Mouse (Mus musculus): Measurements from ENCODE around the gene Arl14. TPM values are rescaled to one million over a fixed set of nuclear protein-coding genes. Genes with fewer than 3 reads are reported as not detected.
"Not testable (repeated sequence)": the region's sequence is repeated elsewhere in the genome, so short reads cannot be mapped to it uniquely, and the experiment has no call there.

Arl14 gene
- total RNA-seq, 1 experiment from 2014 or later = not detected

DNA sequence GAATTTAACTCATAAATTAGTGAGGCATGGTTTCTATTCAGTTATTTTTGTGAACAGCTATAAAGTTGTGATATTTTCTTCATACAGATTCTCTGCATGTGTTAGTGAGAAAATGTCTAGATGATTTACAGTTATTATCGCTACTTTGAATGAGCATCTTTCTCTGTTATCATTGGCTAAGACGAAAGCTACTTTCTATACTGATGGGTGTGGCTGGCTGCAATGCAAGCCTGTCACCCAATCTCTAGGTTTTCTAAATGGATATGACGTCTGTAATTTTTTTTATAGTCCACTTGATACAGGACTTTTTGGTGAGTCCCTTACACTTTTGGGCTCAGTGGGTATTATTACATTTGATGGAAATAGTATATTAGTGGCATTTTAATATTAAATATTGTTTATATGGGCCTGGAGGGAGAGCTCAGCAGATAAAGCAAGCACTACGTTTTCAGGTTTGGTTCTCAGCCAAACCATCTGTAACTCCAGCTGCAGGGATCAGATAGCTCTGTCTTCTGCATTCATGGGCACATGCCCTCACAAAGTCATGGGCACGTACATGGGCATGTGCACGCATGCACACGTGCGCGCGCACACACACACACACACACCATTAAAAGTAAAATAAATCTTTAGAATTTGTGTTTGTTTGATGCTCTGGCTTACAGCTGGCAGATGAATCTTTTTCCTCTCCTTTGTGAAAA lies 15.9 kb upstream of the Arl14 start:
- no peak for ATAC-seq (replicated peaks in 1 of 2; ENCODE audit: insufficient read depth in 1 of 2, low FRiP score in 2 of 2, low TSS enrichment in 1 of 2, low read depth in 1 of 2, poor library complexity in 2 of 2, severe bottlenecking in 2 of 2)

DNA sequence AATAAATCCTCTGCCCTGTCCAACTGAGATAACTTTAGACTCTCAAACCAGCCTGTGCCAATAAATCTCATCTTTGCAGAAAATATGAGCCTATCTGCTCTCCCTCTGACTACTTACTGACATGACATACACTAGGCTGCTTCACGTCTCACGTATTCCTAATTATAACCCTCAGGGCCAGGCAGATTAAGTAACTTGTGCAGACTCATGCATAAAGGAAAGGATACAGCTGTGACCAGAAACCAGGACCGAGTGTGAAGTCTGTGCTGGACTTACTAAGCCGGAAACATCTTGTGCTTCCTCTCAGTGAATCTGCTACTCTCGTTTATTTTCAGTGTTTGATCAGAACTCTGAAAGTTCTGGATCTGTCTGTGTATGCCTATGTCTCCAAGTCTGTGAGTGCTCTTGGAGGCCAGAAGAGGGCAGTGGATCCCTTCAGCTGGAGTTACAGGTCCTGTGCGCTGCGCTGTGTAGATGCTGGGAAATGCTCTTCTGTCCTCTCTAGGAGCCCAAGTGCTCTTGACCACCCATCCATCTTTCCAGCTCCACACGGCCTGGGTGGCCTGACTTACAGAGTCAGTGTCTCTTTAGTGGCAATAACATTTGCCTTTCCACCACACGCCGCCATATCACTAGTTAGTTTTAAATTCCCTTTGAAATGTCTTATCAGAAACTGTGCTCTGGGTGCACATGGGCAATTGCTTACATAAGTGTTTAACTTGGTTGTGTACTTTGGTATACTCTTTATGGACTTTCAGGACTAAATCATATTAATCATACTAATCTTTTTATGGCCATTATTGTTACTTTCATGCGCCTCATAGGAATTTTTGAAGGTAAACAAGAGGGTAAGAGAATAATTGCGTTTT lies 13.5 kb upstream of the Arl14 start:
- peak; percentile 71 to 77 for ATAC-seq (replicated peaks in 1 of 2; ENCODE audit: insufficient read depth in 1 of 2, low FRiP score in 2 of 2, low TSS enrichment in 1 of 2, low read depth in 1 of 2, poor library complexity in 2 of 2, severe bottlenecking in 2 of 2)

DNA sequence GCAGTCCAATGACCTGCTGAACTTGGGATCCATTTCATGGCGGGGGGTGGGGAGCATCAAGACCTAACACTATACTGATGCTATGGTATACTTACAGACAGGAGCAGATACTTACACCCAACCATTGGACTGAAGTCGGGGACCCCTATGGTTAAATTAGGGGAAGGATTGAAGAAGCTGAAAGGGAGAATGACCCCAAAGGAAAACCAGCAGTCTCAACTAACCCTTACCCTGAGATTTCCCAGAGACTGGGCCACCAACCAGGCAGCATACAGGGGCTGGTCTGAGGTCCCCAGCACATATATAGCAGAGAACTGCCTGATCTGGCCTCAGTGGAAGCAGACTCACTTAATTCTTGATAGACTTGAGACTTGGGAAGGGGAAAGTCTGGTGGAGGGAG lies 10.0 kb upstream of the Arl14 start:
- no peak for ATAC-seq (replicated peaks in 1 of 2; ENCODE audit: insufficient read depth in 1 of 2, low FRiP score in 2 of 2, low TSS enrichment in 1 of 2, low read depth in 1 of 2, poor library complexity in 2 of 2, severe bottlenecking in 2 of 2)

DNA sequence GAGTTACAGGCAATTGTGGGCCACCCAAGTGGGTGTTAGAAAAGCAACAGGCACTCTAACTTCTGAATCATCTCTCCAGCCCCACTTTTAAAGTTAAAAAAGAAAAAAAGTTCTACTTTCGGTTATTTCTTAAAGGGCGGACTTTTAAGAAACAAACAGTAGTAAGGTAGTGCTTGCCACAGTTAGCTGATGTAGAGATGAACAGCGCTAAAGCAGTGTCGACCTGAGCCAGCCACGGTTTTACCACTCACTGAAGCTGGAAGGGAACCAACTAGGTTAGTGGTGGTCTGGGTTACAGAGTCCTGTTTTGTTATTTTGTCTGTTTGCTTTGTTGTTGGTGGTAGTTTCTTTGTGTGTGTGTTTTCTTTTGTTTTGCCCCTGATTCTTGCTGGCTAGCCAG lies 8.8 kb upstream of the Arl14 start:
- no peak for ATAC-seq (replicated peaks in 1 of 2; ENCODE audit: insufficient read depth in 1 of 2, low FRiP score in 2 of 2, low TSS enrichment in 1 of 2, low read depth in 1 of 2, poor library complexity in 2 of 2, severe bottlenecking in 2 of 2)

DNA sequence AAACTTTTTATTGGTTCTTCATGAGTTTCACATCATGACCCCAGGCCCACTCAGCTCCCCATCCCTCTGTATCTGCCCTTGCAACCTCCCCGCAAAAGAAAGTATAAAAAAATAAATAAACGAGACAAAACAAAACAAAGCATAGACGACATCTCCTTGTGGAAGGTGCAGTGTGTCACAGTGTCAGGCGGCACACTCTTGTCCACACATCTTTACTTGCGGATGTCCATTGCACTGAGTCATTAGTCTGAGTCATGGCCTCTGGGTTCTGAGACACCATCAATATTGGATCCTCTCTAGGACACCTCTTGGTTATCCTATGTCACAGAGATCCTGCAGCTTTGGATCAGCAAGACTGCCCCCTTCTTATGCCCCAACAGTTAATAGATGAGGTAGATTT lies 7.7 kb upstream of the Arl14 start:
- no peak for ATAC-seq (replicated peaks in 1 of 2; ENCODE audit: insufficient read depth in 1 of 2, low FRiP score in 2 of 2, low TSS enrichment in 1 of 2, low read depth in 1 of 2, poor library complexity in 2 of 2, severe bottlenecking in 2 of 2)

DNA sequence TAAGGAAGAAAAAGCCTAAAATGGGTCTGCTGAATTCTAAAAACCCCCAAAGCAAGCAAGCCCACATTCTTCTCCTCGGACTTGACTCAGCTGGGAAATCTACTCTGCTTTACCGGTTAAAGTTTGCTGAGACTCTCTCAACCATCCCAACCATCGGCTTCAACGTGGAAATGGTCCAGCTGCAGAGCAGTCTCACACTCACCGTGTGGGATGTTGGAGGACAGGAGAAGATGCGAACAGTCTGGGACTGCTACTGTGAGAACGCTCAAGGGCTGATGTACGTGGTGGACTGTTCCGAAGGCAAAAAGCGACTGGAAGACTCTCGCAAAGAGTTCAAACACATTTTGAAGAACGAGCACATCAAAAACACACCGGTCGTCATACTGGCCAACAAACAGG lies 282 bp downstream of the Arl14 start:
- no peak for ATAC-seq (replicated peaks in 1 of 2; ENCODE audit: insufficient read depth in 1 of 2, low FRiP score in 2 of 2, low TSS enrichment in 1 of 2, low read depth in 1 of 2, poor library complexity in 2 of 2, severe bottlenecking in 2 of 2)

DNA sequence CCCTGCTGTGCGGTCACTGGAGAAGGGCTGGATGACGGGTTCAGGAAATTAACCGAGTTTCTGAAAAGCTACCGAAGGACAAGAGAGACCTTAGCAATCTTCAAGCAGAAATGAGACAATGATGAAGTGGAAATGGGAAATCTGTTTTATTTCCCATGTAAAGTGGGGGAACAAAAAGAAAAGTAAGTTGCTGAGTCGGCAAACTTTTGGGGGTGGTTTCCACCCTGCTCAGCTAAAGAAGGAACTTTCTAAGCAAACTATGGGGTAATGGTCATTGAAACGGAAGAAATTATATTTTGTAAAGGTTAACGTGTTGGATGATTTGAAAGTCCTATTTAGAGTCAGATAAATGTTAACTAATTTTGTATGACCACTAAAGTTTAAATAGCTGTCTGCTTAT lies 768 bp downstream of the Arl14 start:
- no peak for ATAC-seq (replicated peaks in 1 of 2; ENCODE audit: insufficient read depth in 1 of 2, low FRiP score in 2 of 2, low TSS enrichment in 1 of 2, low read depth in 1 of 2, poor library complexity in 2 of 2, severe bottlenecking in 2 of 2)

DNA sequence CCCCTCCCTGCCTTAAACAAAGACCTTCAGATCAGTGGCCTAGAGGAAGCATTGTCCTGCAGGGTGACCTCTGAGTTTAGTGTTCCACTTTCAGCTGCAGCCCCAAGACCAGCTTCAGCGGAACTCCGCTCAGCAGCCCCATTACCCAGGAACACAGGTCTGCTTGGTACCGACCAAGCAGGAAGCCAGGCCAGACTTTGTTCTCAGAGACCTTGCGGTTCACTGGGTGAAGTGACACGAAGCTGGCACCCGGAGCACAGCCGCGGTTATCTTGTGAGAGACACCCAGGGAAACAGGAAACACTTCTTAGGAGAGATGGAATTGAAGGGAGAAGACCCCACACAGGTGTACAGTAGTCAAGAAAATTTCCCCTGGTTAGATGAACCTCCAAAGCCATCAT lies 1.4 kb downstream of the Arl14 start:
- ATAC-seq (replicated peaks in 1 of 2; ENCODE audit: insufficient read depth in 1 of 2, low FRiP score in 2 of 2, low TSS enrichment in 1 of 2, low read depth in 1 of 2, poor library complexity in 2 of 2, severe bottlenecking in 2 of 2) = peak; percentile 78

DNA sequence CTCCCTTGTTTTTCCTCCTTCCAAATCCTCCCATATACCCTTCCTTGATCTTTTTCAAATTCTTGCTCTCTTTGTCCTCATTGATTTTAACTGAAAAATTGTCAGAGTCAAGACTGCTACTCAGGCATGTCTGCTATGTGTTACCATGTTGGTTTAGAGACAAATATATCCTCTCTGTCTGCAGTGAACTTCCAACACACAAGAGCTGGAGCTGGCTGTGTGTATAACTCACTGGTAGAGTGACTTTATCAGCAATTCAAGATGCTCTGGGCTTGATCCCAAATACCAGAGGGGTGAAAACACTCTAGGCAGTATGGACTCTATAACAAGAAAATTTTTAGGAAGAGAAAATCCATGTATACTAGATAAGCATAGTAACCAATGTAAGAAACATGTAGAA lies 2.8 kb downstream of the Arl14 start:
- ATAC-seq (replicated peaks in 1 of 2; ENCODE audit: insufficient read depth in 1 of 2, low FRiP score in 2 of 2, low TSS enrichment in 1 of 2, low read depth in 1 of 2, poor library complexity in 2 of 2, severe bottlenecking in 2 of 2) = no peak

DNA sequence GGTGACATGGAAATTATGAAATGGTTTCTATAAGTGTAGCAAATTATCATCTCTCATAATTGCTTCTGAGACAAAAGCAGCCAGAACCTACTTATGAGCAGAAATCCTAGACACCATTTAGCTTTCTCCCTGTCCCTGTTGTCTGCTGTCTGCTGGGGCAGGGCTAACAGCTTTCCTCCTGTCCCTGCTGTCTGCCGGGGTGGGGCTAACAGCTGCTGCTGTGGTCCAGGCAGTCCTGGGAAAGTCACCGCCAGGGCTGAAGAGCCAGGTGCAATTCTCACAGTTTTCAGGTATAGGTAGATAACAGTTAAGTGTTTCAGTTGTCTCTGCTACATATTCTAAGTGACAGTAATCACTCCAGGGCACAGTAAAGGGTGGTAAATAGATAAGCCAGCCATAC lies 4.3 kb downstream of the Arl14 start:
- no peak for ATAC-seq (replicated peaks in 1 of 2; ENCODE audit: insufficient read depth in 1 of 2, low FRiP score in 2 of 2, low TSS enrichment in 1 of 2, low read depth in 1 of 2, poor library complexity in 2 of 2, severe bottlenecking in 2 of 2)

DNA sequence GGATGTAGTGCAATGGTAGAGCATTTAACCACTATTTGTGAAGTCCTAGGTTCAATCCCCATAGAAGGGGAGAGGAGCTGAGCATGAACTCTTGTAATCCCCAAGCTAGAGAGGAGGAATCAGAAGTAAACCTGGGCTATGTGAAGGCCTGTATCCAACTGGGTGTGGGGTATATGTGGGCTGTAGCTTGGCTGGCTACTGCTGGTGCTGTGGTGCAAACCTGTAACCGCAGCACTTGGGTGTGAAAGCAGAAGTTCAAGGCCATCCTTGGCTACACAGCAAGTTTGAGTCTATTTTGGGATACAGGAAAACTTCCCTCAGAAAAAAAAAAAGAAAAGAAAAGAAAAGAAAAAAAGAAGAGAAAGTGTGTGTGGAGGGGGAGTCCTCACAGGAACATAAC lies 5.8 kb downstream of the Arl14 start:
- peak; percentile 55 to 58; a peak in 3 of 4 replicates for ATAC-seq (replicated peaks in 1 of 2; ENCODE audit: insufficient read depth in 1 of 2, low FRiP score in 2 of 2, low TSS enrichment in 1 of 2, low read depth in 1 of 2, poor library complexity in 2 of 2, severe bottlenecking in 2 of 2)

DNA sequence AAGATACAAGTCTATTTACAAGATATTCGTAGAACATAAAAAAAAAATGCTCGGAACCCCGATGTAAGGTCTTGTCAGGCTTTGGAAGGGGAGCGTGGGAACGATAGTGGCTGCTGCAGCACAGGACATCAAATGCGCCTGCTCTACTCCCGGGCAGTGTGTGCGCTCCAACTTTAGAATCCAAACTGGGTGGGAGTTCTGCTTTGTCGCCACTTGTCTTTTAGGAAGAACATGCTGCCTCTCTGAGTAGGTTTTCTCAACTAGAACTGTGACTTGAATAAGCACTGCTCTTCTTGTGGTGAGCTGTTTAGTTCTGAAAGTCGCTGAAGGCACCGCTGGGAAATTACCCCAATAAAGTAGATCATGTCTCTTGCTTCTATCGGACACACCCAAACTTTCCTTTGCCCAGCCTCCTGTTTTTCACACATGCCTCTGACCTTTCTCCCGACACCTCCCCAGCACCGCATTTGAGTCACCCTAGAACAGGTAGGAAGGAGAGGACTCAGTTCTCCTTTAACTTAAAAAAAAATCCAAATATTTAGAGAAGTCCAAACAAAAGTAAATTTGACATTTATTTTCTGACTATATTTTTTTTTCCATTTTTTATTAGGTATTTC lies 9.4 kb downstream of the Arl14 start:
- ATAC-seq (replicated peaks in 1 of 2; ENCODE audit: insufficient read depth in 1 of 2, low FRiP score in 2 of 2, low TSS enrichment in 1 of 2, low read depth in 1 of 2, poor library complexity in 2 of 2, severe bottlenecking in 2 of 2) = no peak

DNA sequence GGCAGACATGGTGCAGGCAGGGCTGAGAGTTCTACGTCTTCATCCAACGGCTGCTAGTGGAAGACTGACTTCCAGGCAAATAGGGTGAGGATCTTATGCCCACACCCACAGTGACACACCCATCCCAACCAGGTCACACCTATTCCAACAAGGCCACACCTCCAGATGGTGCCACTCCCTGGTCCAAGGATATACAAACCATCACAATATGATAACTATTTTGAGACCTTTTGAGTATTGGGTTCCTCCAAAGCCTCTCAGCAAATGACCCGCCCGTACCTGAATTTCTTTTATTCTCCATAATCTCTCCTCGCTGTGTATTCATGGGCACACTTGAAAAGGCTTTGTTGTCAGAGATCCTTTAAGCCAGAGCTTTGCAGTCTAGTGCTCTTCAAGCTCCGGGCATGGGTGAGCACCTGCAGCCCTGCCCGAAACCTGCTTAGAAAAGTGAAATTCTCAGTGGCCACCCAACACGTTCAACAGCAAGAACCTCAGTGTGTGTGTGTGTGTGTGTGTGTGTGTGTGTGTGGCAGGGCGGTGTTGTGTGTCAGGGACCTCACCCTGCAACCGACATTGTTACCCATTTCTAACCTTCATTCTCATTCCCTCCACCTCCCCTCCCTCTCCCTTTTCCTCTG lies 11.5 kb downstream of the Arl14 start:
- ATAC-seq (replicated peaks in 1 of 2; ENCODE audit: insufficient read depth in 1 of 2, low FRiP score in 2 of 2, low TSS enrichment in 1 of 2, low read depth in 1 of 2, poor library complexity in 2 of 2, severe bottlenecking in 2 of 2) = not testable (repeated sequence)

DNA sequence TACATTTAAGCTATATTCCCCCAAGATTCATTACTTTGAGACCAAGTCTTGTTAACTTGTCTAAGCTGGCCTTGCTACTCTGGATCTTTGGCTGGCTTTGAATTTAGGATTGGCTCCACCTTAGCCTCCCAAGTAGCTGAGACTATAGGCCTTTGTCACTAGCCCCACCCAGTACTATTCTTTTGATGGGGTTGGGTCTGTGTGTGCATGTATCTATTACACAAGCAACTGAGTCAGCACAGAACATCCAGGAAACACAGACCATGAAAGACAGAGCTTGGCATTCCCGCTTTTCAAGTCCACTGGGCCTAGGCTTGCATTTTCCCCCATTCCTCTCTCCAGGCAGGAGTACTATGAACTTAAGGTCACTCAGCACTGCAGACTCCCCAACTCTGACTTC lies 12.3 kb downstream of the Arl14 start:
- no peak for ATAC-seq (replicated peaks in 1 of 2; ENCODE audit: insufficient read depth in 1 of 2, low FRiP score in 2 of 2, low TSS enrichment in 1 of 2, low read depth in 1 of 2, poor library complexity in 2 of 2, severe bottlenecking in 2 of 2)

DNA sequence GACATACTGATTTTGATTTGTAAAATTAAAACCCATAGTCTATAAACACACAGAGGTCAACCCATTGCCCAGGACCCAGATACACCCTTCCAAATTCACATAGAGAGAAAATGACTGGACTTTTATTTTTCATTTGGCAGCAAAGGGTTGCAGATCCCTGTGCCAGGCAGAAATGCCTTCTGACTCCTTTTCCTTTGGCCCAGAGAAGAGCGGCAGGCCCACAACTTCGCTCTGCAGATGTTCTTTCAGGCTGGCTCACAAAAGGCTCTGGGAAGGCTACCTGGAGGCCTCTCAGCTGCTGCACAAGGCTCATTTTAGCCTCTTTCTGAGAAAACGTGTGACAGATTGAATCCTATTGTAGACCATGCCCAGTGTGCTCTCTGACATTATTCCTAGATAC lies 13.6 kb downstream of the Arl14 start:
- no peak for ATAC-seq (replicated peaks in 1 of 2; ENCODE audit: insufficient read depth in 1 of 2, low FRiP score in 2 of 2, low TSS enrichment in 1 of 2, low read depth in 1 of 2, poor library complexity in 2 of 2, severe bottlenecking in 2 of 2)

DNA sequence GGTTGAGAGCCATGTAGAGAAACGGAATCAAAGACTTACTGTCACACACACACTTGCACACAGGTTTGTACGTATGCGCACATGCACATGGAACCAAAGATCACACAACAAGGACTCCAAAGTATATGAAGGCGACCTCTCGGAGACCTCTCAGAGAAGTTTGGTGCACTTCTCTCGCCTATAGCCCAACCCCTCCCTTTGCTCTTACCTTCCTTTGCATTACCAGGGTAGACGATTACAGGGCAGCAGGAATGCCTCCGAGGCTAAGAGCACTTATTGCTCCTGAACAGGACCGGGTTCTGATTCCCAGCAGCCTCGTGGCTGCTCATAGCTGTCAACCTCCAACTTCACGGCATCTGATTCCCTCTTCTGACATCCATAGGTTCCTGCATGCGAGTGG lies 14.3 kb downstream of the Arl14 start:
- no peak for ATAC-seq (replicated peaks in 1 of 2; ENCODE audit: insufficient read depth in 1 of 2, low FRiP score in 2 of 2, low TSS enrichment in 1 of 2, low read depth in 1 of 2, poor library complexity in 2 of 2, severe bottlenecking in 2 of 2)

DNA sequence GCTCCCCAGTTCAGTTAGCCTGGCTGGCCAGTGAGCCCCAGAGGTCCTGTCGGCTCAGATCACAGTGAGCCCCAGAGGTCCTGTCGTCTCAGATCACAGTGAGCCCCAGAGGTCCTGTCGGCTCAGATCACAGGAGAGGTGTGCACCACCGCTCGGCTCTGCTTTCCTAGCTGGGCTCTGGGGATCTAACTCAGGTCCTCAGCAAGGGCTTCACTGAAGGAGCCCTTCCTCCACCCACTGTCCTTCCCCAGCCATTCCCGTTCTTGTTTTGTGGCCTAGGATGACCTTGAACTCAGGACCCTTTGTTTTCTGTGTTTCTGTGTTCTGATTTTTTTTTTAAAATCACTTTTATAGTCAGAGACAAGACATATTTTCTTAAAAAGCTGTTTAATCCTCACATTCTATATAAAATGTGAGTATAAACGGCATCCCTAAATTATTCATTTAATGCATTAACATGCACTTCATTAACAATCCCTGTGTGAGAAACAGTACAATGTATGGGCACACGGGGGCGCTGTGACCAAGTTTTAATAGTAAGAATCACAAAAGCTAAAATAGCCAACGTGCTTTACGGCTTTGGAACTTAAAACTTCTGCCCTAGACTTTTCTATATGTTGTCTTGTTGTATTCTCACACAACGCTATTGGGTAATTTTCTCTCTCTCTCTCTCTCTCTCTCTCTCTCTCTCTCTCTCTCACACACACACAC lies 16.1 kb downstream of the Arl14 start:
- ATAC-seq (replicated peaks in 1 of 2; ENCODE audit: insufficient read depth in 1 of 2, low FRiP score in 2 of 2, low TSS enrichment in 1 of 2, low read depth in 1 of 2, poor library complexity in 2 of 2, severe bottlenecking in 2 of 2) = peak; percentile 65 to 73; a peak in 3 of 4 replicates

Measured in hematopoietic stem cell, adult 5-6 weeks (primary cell).